Mouse (Mus musculus): ENCODE measurements at regions not wholly inside any gene's neighbourhood (a gene's known extent, or its start where the extent isn't known, plus 50 kb on each side); places are given as distances from the start of the nearest gene placed in this dataset.

DNA sequence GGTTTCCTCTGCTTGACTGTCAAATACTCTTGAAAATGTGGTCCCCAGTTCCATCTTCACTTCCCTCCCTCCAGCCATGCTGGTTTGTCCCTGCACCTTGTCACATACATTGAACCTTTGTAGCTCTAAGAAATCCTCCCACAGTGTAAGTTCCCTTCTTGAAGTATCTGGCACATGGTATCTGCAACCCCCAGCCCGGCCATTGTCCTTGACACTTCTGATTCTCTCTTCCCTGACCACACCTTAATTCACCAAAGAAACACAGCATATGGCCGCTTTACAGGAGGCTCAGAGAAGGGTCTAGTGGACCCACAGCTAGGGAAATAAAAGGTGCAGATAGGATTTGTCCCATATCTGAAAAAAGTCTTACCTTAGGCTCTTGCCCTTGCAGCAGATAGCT, 133.9 kb upstream of the Gli2 start:
- DNase-seq = no peak

DNA sequence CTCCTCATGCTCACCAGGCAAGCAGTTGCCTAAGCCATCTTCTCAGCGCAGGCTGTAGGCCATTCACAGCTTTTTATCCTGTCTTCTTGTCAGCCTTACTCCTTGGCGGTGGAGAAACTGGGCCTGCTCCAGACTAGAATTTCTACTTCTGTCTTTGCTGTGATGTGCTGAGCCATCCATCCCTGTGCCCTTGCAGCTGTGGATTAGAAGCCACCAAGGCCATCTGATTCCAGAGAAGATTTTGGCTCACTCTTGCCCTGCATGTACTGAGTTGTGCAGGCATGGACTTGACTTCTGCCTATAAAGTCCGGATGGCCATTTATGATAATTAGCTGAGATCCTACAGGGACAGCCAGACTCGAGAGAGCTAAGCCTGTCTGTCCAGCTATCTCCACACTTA, 133.4 kb upstream of the Gli2 start:
- DNase-seq = no peak

DNA sequence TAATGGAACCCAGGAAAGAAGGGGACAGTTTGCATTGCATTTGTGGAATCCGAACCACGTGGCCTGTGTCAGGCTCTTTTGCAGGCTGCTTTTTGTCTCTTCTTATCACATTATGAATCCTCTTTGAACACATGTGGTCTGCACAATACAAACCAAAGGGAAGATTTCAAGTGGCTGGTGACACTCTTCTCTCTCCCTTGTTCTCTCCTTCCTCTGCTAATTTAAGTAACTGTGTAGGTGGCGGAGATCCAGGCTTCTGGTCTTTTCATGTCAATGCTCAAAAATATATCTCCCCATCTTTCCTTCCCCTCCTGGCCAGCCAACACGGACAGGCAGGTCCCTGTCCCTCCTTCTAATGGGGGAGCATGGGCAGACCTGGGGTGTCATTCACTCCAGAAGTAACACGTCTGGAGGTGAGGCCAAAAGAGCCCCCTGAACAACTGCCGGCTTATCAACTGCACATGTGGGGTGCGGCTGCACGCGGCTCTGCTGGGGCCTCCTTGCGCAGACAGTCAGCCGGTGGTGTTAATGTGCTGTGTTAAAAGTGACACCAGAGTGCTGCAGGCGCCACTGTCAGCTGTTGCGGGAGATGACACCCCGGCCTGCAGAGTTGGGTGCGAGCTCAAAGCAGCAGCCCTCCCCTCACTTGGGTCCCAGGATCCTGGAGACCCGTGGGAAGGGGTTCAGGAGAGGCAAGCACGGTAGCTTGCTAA, 130.3 kb upstream of the Gli2 start:
- no peak for DNase-seq

DNA sequence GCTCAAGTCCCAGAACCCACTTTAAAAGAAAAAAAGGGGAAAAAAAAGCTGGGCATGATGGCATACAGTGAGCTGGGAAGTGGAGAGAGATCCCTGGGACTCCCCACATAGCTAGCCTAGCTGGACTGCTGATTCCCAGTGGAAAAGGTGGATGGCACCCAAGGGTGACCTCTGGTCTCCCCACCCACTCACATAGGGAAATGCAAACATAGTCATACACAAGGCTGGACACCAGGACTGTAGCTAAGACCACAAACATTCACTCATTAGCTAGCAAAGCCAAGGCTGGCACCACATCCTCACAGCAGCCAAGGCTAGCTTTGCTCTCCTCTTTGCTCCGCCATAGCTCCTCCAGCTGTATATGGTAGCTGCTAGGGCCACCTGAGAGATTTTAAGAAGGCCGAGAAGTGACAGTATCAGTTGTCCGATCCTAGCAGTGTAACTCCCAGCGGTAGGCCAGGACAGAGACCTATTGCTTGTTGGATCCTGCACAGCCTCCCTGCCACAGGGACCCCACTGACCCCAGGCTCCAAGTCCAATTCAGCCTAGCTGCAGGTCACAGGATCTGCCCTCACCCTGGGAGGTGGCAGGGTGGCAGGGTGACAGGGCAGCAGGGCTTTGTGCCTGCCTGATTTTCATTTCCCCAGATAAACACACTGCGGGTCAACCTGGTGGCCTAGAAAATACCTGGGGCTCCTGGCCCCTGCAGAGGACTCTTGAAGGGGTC, 119.8 kb upstream of the Gli2 start:
- no peak for DNase-seq

DNA sequence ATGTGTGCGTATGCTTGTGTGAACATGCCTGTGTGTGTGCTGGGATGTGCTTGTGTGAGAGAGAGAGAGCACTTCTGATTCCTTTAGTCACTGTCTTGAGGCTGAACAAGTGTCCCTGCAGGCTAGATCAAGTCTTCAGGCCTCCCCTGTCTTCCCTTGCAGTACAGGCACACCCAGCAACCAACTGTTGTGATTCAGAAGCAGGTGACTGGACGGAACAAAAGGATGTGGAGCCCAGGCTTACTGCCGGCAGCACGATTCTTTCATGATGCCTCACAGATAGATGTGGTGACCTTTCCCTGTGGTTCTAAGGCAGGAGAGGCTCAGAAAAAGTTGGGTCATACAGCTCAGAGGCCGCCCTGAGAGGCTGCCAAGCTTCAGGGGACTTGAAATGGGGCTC, 114.0 kb upstream of the Gli2 start:
- no peak for DNase-seq

DNA sequence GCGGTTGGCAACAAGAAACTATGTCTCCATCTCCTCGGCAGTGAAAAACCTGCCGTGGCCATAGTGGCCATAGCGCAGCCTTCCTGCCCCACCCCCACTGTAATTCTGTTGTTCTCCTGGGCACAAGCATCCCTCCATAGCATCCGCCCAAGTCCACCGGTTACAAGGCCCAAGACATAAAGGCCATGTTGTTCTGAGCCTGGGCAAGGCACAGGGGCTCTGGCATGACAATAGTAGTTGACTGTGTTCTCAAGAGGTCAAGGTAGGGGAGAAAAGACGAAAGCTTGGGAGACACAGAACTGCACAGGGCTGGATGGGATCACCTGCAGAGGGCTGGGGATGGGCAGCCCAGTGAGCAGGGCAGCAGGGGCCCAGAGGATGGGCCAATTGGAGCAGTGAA, 112.9 kb upstream of the Gli2 start:
- DNase-seq = no peak

DNA sequence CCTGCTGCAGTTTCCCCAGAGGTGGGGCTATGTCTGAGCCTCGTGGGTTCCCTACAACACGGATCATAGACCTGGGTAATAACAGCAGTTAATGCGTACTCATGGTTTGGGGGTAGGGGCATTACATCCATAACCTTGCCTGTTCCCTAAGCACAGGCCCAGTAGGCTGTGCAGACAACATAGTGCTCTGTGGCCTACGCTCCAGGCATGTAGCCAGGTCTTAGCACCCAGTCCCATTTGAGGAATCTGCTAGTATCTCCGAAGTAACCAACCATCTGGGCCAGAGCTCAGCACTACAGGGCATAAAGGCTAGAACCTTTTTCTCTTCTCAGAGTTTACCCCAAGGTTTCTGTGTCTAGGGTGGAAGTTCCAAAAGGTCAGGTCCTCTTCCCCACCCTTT, 111.4 kb upstream of the Gli2 start:
- DNase-seq = no peak

DNA sequence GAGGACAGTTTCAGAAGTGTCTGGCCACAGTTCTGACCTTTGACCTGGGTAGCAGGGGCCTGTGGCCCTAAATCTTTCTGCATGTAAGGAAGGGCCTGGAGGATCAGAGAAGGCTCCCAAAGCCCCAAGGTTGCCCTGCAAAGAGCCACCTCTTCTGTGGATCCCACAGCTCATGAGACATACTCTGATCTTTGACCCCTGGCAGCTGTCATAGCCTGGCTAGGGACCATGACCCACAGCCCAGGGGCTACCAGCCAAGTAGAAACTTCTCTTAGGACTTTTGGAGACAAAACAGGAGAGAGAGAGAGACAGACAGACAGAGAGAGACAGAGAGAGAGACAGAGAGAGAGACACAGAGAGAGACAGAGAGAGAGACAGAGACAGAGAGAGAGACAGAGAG, 110.4 kb upstream of the Gli2 start:
- no peak for DNase-seq

DNA sequence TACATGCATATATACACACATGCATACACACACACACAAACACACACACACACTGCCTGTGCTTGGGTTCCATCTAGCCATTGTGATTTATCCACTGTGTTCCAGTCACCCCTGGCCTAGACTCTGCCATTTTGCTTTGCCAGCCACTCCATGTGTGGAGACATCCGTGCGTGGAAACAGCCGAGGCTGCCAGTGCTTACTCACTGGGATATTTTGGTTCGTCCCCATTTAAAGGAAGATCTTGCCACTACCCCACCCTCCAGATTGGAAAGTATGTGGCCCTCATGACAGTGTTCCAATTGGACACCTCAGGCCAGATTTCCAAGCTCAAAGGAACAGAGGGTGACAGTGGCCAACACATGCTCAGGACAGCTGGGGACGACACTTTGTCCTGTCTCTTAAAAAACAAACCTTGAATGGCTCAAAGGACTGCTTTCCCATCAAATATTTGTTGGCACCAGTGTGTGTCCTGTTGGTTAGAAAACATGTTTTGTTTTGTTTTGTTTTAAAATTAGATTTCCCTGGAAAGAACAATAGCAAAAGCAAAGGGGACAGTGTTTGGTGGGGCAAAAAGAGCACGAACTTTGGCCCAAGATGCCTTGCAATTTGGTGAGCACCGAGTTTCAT, 109.8 kb upstream of the Gli2 start:
- DNase-seq = no peak

DNA sequence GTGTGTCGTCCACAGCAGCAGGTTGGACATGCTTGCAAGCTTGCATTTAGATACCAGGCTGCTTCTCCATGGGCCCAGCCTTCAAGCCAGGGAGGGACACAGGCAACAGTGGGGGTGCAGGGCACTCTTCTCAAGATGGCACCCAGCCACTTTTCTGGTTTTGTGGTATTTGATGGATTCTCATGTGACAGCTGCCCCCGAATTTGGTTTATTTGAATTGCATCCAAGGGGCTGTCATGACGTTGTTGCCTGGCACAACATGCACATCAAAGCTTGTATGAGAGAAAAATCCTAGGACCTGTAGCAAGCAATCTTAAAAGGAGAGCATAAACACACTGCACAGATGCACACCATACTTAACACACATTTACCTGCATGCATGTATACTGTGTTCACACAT, 108.3 kb upstream of the Gli2 start:
- no peak for DNase-seq

DNA sequence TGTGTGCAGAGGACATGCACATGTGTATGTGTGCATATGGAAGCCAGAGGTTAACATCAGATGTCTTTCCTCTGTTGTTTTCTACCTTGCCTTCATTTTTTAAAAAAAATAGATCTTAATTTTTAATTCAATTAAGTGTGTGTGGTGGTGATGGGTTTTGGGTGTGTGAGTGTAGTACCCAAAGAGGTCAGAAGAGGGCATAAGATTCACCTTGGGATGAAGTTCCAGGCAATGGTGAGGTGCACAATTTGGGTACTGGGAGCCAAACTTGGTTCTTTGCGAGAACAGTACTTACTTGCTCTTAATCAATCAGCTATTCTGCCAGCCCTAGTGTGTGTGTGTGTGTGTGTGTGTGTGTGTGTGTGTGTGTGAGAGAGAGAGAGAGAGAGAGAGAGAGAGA, 106.9 kb upstream of the Gli2 start:
- DNase-seq = no peak

DNA sequence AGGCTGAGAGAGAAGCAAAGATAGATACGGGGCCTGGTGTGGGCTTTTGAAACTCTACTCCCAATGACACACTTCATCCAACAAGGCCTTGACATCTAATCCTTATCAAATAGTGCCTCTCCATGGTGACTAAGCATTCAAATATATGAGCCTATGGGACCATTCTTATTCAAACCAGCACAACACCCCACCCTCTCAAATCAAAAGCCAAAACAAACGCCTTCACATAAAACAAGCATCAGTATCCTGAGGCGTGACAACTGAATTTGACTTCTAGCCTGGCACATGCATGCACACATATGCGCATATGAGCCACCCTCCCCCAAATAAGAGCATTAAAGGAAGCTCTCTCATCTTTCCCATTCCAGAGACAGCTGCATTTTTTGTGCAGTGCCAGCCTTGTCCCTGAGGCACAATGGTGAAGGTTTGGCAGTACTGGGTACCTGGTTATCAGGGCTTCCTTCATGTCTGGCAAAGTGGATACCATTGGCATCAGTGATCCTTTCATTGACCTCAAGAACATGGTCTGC, 103.8 kb upstream of the Gli2 start:
- DNase-seq = no peak

DNA sequence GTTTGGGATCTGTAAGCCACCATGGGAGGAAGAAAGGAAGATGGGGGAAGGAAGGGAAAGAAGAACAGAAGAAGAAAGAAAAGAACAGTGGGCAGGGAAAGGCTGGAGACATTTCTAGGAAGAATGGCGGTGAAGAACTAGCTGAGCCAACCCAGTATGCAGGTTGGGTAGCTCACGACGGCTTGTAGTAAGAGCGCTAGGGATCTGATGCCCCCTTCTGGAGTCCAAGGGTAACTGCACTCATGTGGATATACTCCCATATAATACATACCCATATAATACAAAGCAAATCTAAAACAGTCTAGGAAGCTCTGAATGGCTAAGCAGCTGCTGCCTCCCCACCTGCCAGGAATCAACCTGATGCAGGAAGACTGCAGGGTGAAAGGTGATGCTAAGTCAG, 100.2 kb upstream of the Gli2 start:
- DNase-seq = no peak

DNA sequence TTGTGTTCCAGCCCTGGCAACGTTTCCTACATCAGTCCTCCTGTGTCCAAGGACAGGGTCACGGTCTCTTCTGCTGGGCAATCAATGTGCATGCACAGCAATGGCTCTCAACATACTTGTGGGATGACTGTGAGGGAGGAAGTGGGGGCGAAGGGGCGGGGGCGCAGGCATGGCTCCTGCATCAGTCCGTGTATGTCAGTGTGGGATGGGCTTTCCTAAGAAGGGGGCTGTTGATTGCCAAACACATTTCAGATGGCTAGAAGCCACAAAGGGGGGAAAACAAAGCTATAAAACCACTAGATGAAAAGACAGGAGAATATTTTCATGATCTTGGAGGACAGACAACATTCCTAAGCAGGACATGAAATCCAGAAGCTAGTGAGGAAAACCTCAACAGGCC, 99.4 kb upstream of the Gli2 start:
- DNase-seq = peak; percentile 25

DNA sequence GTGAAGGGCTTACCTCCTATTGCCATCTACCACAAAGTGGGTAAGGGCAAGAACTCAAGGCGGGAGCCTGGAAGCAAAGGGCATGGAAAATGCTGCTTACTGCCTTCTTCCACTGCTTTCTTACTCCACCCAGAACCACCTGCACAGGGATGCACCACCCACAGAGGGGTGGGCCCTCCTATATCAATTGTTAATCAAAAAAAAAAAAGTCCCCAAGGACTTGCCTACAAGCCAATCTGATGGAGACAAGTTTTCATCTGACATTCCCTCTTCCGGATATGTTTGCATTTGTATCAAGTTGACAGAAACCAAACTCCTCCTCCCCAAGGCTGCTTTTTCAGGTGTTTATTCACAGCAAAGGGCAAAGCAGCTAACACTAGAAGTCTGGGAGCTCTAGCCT, 94.1 kb upstream of the Gli2 start:
- DNase-seq = no peak

DNA sequence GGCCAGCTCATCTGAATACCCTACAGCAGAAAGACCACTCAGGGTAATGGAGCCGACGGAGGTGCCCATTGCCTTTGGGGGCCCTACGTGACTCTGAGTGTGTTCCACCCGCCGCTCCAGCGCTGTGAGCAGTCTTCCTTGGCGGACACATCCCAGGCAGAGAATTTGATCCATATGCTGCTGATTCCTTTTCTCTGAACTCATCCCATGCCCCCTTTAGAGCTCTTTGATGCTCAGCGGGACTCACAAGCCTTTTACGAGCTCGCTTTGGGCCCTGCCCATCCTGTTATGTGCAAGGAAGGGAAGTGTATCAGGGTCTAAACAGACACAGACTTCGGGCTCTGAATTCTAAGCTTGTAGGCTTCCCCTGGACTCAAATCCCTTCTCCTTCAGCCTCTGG, 90.4 kb upstream of the Gli2 start:
- no peak for DNase-seq

DNA sequence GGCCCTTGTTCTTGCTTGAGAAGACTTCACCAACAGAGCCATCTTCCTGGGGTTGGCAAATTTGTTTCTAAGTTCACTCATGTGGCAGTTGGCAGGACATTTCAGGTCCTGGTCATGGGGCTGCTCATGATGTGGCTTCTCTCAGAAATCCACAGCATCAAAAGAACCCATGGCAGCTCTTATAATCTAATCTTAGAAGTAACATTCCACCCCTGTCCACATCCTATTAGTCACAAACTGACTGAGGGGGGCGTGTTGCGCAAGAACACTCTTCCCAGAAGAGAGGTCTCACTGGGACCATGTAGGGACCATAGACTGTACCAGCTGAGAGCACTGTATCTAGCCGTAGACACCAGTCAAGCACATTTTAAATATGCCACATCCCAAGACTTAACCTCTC, 75.6 kb upstream of the Gli2 start:
- DNase-seq = no peak

DNA sequence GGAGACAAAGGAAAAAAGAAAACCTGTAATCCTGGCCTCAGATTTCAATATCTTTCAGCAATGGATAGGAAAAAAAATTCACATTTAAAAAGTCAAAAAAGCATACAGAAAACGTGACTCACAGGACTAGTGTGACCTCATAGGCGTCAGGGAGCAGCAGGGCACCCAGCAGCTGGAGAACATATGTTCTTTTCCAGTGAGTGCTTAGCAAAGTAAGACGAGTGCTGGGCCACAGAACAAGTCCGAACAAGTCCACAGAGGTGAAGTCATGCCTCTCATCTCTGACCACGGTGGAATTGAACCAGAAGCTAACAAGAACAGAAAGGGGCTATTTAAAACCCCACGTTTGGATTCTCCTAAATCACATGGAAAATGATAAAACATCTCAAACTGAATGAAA, 72.1 kb upstream of the Gli2 start:
- DNase-seq = no peak

DNA sequence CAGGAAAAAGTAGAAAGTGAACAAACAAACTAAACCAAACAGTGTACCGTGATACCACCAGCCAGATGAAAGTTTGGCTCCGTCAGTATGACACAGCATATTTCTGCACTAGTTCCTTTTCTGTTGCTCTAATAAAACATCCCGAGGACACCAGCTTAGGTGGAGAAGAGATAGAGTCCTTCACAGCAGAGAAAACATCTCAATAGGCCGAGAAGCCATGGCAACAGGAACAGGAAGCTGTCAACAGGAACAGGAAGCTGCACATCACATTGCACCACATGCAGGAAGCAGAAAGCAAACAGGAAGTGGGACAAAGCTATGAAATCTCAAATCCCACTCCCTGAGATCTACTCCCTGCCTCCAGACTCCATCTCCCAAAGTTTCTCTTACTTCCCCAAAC, 71.4 kb upstream of the Gli2 start:
- DNase-seq = no peak

DNA sequence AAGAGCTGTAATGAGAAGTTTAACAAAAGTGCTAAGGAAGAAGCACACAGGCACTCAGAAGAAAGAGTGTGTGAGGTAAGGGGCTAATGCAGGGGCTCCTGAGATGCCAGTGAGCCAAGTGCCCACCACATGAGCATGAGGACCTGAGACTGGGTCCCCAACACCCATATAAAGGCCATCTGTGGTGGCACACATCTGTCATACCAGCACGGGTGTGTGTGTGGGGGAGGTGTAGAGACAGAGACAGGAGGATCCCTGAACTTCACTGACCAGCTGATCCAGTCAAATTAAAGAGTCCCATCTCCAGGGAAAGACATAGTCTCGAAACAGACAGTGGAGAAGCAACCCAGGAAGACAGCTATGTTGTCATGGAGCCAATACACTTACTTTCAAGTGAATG, 70.6 kb upstream of the Gli2 start:
- DNase-seq = no peak

DNA sequence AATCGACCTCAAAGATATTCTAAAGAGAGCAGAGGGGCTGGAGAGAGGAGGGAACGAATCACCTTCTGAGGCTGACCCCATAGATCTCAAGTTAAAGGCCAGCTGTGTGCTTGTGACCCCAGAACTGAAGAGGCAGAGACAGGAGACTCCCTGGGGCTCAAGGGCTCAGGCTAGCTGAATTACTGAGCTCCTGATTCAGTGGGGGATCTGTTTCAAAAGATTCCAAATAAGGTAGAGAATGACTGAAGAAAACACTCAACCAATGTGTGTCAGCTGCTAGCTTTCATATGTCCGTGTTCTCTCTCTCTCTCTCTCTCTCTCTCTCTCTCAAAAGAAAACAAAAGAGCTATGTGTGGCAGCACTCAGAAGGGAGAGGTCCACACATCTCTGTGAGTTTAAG, 70.0 kb upstream of the Gli2 start:
- no peak for DNase-seq

DNA sequence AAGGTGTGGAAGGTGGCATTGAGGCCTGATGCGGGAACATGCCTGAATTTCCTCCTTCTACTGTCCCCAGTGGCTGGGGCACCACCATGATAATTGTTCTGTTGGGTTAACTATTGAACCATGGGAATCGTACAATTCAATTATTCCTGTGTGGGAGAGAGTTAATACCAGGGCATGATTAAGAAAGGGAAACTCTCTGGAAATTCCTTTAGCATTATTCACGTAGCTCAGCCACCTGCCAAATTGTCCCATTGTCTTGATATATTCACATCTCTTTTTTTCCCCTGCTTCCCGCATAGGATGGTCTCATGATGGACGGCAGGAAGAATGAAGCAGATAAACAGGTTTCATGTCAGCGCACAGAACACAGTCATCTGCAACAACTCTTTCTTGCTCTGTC, 69.6 kb upstream of the Gli2 start:
- DNase-seq = no peak

DNA sequence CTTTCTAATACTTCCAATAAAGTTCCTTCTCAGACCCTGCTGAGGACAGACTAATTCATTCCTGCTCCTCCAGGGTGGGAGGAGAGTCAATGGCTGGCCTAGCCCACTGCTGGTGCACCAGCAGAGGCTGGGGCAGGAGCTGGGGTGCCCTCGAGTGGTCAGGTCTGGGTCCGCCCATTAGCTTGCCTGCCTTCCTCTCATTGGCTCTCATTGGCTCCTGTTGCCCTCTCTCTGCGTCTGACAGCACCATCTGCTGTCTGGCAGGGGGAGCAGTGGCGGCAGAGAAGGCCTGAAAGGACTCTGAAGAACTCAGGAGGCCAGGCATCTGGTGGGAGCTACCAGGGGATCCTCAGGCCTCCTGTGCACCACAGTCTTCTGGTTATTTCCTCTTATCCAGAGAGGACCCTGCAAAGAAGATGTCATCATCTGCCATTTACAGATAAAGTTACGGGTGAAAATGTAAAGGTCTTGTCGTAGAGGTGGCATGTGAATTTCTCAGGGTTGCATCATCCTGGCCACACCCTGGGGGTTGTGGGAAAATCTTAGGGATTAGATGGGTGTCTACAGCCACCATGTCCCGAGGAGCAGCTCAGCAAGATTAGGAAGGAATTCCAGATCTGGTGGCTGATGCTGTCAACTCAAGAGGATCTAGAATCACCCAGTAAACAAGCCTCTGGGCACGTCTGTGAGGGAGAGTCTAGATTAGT, 66.6 kb upstream of the Gli2 start:
- DNase-seq = peak; percentile 31

Measured in kidney, postnatal 10 days (tissue).